Mouse (Mus musculus) central nervous system, embryonic 18 days (tissue): ENCODE measurements around the gene Nmnat3. TPM values are rescaled to one million over a fixed set of nuclear protein-coding genes. Genes with fewer than 3 reads are reported as not detected.

Source experiments
- polyA plus RNA-seq: library from polyadenylated mRNA; depleted of rRNA; stranded (reverse); fragments of >200 nt; gene quantifications from 2 replicates; pipeline ENCODE4 v1.2.3, GENCODE M21; 2012; rRNA removed

Gene Nmnat3
- polyA plus RNA-seq: 1.5 and 1.6 TPM in 2 replicates

DNA sequence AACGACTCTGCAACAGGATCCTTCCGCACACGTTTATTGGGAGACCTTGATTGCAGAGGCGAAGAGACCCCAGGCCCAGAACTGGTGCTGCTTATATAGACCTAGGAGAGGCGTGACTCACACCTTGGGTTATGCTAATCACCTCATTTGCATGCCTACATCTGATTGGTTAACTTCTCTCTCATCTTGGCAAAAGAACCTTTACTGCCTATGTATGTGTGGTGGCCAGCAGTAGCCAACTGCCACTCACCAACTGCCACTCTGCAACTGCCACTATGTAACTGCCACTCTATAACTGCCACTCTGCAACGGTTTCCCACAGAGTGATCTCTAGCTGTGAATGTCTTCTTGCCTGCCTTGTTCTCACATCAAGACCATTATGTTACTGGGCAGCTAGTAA lies at the start of gene Nmnat3:
Nmnat3 (plus strand) TSS at position 301 of the 400 bp plus-strand sequence.

DNA sequence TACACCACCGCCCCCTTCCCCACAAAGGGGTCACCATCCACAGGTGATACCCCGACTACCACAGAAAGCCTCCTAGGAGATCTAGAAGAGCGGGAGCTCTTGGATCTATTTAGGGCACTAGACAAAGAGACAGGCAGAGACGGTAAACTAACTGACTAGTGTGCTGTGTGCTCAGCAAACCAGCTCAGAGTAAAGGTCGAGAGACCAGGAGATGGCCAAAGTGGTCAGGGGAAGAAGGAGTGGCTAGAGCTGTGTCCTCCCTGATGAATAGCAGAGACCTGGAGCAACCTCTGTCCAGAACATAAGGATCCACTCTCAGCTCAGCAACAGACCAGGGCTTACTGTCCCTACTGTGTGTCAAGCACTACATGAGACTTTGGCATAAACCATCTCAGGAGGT lies 135.4 kb downstream of the Nmnat3 start, which contains the start of gene Rbp1:
Rbp1 (plus strand) TSS at position 306 of the 400 bp plus-strand sequence.

Other genes starting within 250 kb of the Nmnat3 start
- 30.9 and 40.2 TPM in 2 replicates for gene Rbp1, start 135.5 kb downstream of the Nmnat3 start, polyA plus RNA-seq
- 0.55 and 1.1 TPM in 2 replicates for gene Rbp2, start 198.7 kb downstream of the Nmnat3 start, polyA plus RNA-seq